In genomic region chr4:45399421-45400210, GRCm38 (mm10) we compare ENCODE assay signal across 22 mouse cellular contexts.
"Had no signal": no experiment of that assay in that cellular context is flagged by ENCODE, and none has a peak within 500 bp of the region (broad histone marks: within the 10 kb centered on the region; RNA-seq: fewer than 3 reads in every experiment).

No protein-coding gene starts in this region.

- DNase-seq: gastrocnemius, postnatal 10 days; gastrocnemius, postnatal 25 days; heart, adult 2 months; heart, postnatal 10 days; heart, postnatal 4 days; kidney, adult 18-20 months; kidney, adult 8-10 months; kidney, postnatal 10 days; kidney, postnatal 25 days; kidney, postnatal 4 days; liver; liver, embryonic 13.5 days had no signal

- H3K4me1 ChIP-seq: hindbrain, embryonic 10.5 days; hindbrain, embryonic 12.5 days; limb, embryonic 10.5 days; limb, embryonic 12.5 days had no signal

- H3K27me3 ChIP-seq: heart, embryonic 12.5 days; hindbrain, embryonic 12.5 days; intestine, embryonic 15.5 days; limb, embryonic 12.5 days; liver, embryonic 13.5 days; liver, embryonic 15.5 days had no signal

- H3K4me3 ChIP-seq: heart, adult 2 months; heart, embryonic 10.5 days; heart, embryonic 12.5 days; hindbrain, embryonic 10.5 days; hindbrain, embryonic 12.5 days; intestine, embryonic 15.5 days; layer of hippocampus, adult 2 months; left cerebral cortex, adult 2 months; limb, embryonic 10.5 days; limb, embryonic 12.5 days; liver, embryonic 13.5 days; liver, embryonic 15.5 days had no signal

- H3K9me3 ChIP-seq: heart, embryonic 10.5 days; heart, embryonic 12.5 days; hindbrain, embryonic 10.5 days; hindbrain, embryonic 12.5 days; intestine, embryonic 15.5 days; limb, embryonic 10.5 days; limb, embryonic 12.5 days; liver, embryonic 13.5 days; liver, embryonic 15.5 days had no signal
